Mouse (Mus musculus) forebrain, embryonic 11.5 days (tissue): ENCODE measurements around the gene Tbc1d1. TPM values are rescaled to one million over a fixed set of nuclear protein-coding genes. Genes with fewer than 3 reads are reported as not detected.

ENCODE experiments used
- ATAC-seq: fragments of 200-750 bp; cut with Nextera tagmentation; replicated peaks from 2 replicates; pipeline ENCODE4 v1.8.0; 2017; ENCODE audit warnings: moderate TSS enrichment; ENCODE audit not compliant: low FRiP score
- DNase-seq: peaks from one replicate; pipeline ENCODE4 v3.0.0-alpha.2; 2017; ENCODE audit warnings: low spot score
- H3K27ac ChIP-seq: fragments of 300-500 bp; sonication (generic); 2 replicates; pipeline ENCODE4 v1.5.1; 2014; ENCODE audit warnings: low read depth, low read length
- H3K27me3 ChIP-seq: fragments of 300-500 bp; sonication (generic); 2 replicates; pipeline ENCODE4 v1.6.1; 2014; ENCODE audit warnings: mild to moderate bottlenecking, low read length, mixed read lengths; ENCODE audit not compliant: control insufficient read depth, insufficient read depth
- H3K36me3 ChIP-seq: fragments of 300-500 bp; sonication (generic); 2 replicates; pipeline ENCODE4 v1.6.1; 2014; ENCODE audit warnings: mild to moderate bottlenecking, low read length, moderate library complexity, mixed read lengths; ENCODE audit not compliant: control insufficient read depth, insufficient read depth
- H3K4me1 ChIP-seq: fragments of 300-500 bp; sonication (generic); replicated peaks from 2 replicates; pipeline ENCODE4 v1.6.1; 2014; ENCODE audit warnings: low read length, mixed read lengths; ENCODE audit not compliant: control insufficient read depth, insufficient read depth
- H3K4me2 ChIP-seq: fragments of 300-500 bp; sonication (generic); 2 replicates; pipeline ENCODE4 v1.6.1; 2014; ENCODE audit warnings: low read depth, mild to moderate bottlenecking, low read length, moderate library complexity, mixed read lengths; ENCODE audit not compliant: severe bottlenecking
- H3K4me3 ChIP-seq: fragments of 300-500 bp; sonication (generic); 2 replicates; pipeline ENCODE4 v1.5.1; 2014; ENCODE audit warnings: low read depth, low read length
- H3K9ac ChIP-seq: fragments of 300-500 bp; sonication (generic); 2 replicates; pipeline ENCODE4 v1.6.1; 2014; ENCODE audit warnings: low read length
- H3K9me3 ChIP-seq: fragments of 300-500 bp; sonication (generic); 2 replicates; pipeline ENCODE4 v1.6.1; 2016; ENCODE audit warnings: low read length, mixed read lengths; ENCODE audit not compliant: control insufficient read depth
- WGBS: fragments of 180-500 bp; shearing (Covaris S2); extraction: QIAGEN DNeasy Blood & Tissue Kit; methylation state at CpG from one replicate; pipeline ENCODE4 v1.1.7; 2014; 5-methylcytosine and 5-hydroxymethylcytosine counted together
- polyA plus RNA-seq: library from polyadenylated mRNA; unstranded; fragments of >200 nt; fragmentation: Nextera tagmentation; extraction: Ambion mirVana; gene quantifications from 2 replicates; pipeline ENCODE4 v1.2.1, GENCODE M21; 2014

Gene Tbc1d1
- polyA plus RNA-seq, 1 experiment from 2014 or later, result 27.9 TPM

GRCm38 (mm10) chr5:64386996-64387395 is 230.9 kb downstream of the Tbc1d1 start:
- WGBS, result 86% methylated on average over 3 of the region's 3 CpGs
- DNase-seq (no peak), ATAC-seq (no peak)
- Histone ChIP-seq H3K36me3 (no peaks in the 10 kb centered on the region), H3K9me3 (no peaks in the 10 kb centered on the region), H3K4me3 (no peak overlapping the region), H3K4me2 (no peak overlapping the region), H3K9ac (no peak overlapping the region), H3K27me3 (no peaks in the 10 kb centered on the region), H3K4me1 (peaks cover 8% of the 10 kb centered on the region), H3K27ac (no peak overlapping the region)

- 22% methylated on average over 6 of the region's 6 CpGs for WGBS
- Histone ChIP-seq H3K4me1 (peaks cover 8% of the 10 kb centered on the region), H3K36me3 (no peaks in the 10 kb centered on the region), H3K9me3 (no peaks in the 10 kb centered on the region), H3K9ac (no peak overlapping the region), H3K27ac (no peak overlapping the region), H3K4me2 (no peak overlapping the region), H3K4me3 (no peak overlapping the region), H3K27me3 (no peaks in the 10 kb centered on the region)
- ATAC-seq (peak; percentile 42; the same call in 1 of the 2 replicates), DNase-seq (no peak)
Measured at GRCm38 (mm10) chr5:64389202-64389929, 233.3 kb downstream of the Tbc1d1 start.

GRCm38 (mm10) chr5:64391346-64391745 is 235.2 kb downstream of the Tbc1d1 start:
- DNase-seq, result no peak
- Histone ChIP-seq H3K27ac (no peak overlapping the region), H3K9me3 (no peaks in the 10 kb centered on the region), H3K4me1 (peaks cover 8% of the 10 kb centered on the region), H3K4me3 (no peak overlapping the region), H3K4me2 (no peak overlapping the region), H3K36me3 (no peaks in the 10 kb centered on the region), H3K27me3 (no peaks in the 10 kb centered on the region), H3K9ac (no peak overlapping the region)
- 66% methylated on average over 4 of the region's 4 CpGs for WGBS
- no peak for ATAC-seq

- peaks cover 8% of the 10 kb centered on the region for H3K4me1 ChIP-seq
- ATAC-seq, result no peak
- no peaks in the 10 kb centered on the region for H3K27me3 ChIP-seq
- DNase-seq, result no peak
- no peak overlapping the region for H3K27ac ChIP-seq
- 93% methylated on average over 8 of the region's 8 CpGs for WGBS
- no peaks in the 10 kb centered on the region for H3K9me3 ChIP-seq
- no peaks in the 10 kb centered on the region for H3K36me3 ChIP-seq
- no peak overlapping the region for H3K4me2 ChIP-seq
- H3K9ac ChIP-seq, result no peak overlapping the region
- H3K4me3 ChIP-seq, result no peak overlapping the region
Measured at GRCm38 (mm10) chr5:64392426-64393020, 236.4 kb downstream of the Tbc1d1 start.

- no peaks in the 10 kb centered on the region for H3K36me3 ChIP-seq
Measured at GRCm38 (mm10) chr5:64393530-64393929, 237.4 kb downstream of the Tbc1d1 start.

GRCm38 (mm10) chr5:64398155-64398554 is 242.1 kb downstream of the Tbc1d1 start:
- Histone ChIP-seq H3K36me3 (no peaks in the 10 kb centered on the region), H3K27ac (no peak overlapping the region), H3K27me3 (no peaks in the 10 kb centered on the region), H3K4me3 (no peak overlapping the region), H3K9me3 (no peaks in the 10 kb centered on the region), H3K9ac (no peak overlapping the region), H3K4me2 (no peak overlapping the region), H3K4me1 (no peaks in the 10 kb centered on the region)
- 89% methylated on average over 13 of the region's 13 CpGs for WGBS
- no peak for ATAC-seq
- no peak for DNase-seq

More at GRCm38 (mm10) chr5:64393530-64393929, 237.4 kb downstream of the Tbc1d1 start:
- no peak overlapping the region for H3K27ac ChIP-seq
- H3K4me2 ChIP-seq, result no peak overlapping the region
- ATAC-seq, result no peak
- no peak overlapping the region for H3K9ac ChIP-seq
- 90% methylated on average over 4 of the region's 4 CpGs for WGBS
- no peaks in the 10 kb centered on the region for H3K9me3 ChIP-seq
- no peaks in the 10 kb centered on the region for H3K27me3 ChIP-seq
- no peak overlapping the region for H3K4me3 ChIP-seq
- DNase-seq, result no peak
- H3K4me1 ChIP-seq, result peaks cover 8% of the 10 kb centered on the region

- Histone ChIP-seq H3K27me3 (no peaks in the 10 kb centered on the region), H3K9me3 (no peaks in the 10 kb centered on the region), H3K4me1 (no peaks in the 10 kb centered on the region), H3K4me3 (no peak overlapping the region), H3K4me2 (no peak overlapping the region), H3K9ac (no peak overlapping the region), H3K36me3 (no peaks in the 10 kb centered on the region), H3K27ac (no peak overlapping the region)
- 94% methylated on average over 4 of the region's 4 CpGs for WGBS
- DNase-seq, result no peak
- ATAC-seq, result no peak
Measured at GRCm38 (mm10) chr5:64400742-64401141, 244.6 kb downstream of the Tbc1d1 start.
